Mouse (Mus musculus): ENCODE results near the gene Cdhr5. TPM values are rescaled to one million over a fixed set of nuclear protein-coding genes. Genes with fewer than 3 reads are reported as not detected.
"Not testable (repeated sequence)": the region's sequence is repeated elsewhere in the genome, so short reads cannot be mapped to it uniquely, and the experiment has no call there.

The Cdhr5 gene
- total RNA-seq, 1 experiment from 2014 or later = not detected

- no peak for ATAC-seq (ENCODE audit: extremely low read depth, insufficient number of reproducible peaks, low FRiP score, poor library complexity, severe bottlenecking)
These were observed 2.4 kb upstream of the Cdhr5 start, which contains the start of gene Sct for GRCm38 (mm10) chr7:141278766-141279590. Sct (minus strand) TSS chr7:141279133.

GRCm38 (mm10) chr7:141277701-141278678 lies 1.4 kb upstream of the Cdhr5 start:
- no peak for ATAC-seq (ENCODE audit: extremely low read depth, insufficient number of reproducible peaks, low FRiP score, poor library complexity, severe bottlenecking)

GRCm38 (mm10) chr7:141275356-141275755 lies 1.2 kb downstream of the Cdhr5 start:
- ATAC-seq (ENCODE audit: extremely low read depth, insufficient number of reproducible peaks, low FRiP score, poor library complexity, severe bottlenecking) = no peak

GRCm38 (mm10) chr7:141270631-141271030 lies 6.0 kb downstream of the Cdhr5 start:
- no peak for ATAC-seq (ENCODE audit: extremely low read depth, insufficient number of reproducible peaks, low FRiP score, poor library complexity, severe bottlenecking)

- ATAC-seq (ENCODE audit: extremely low read depth, insufficient number of reproducible peaks, low FRiP score, poor library complexity, severe bottlenecking) = no peak
These were observed 7.4 kb downstream of the Cdhr5 start for GRCm38 (mm10) chr7:141269273-141269545.

- no peak for ATAC-seq (ENCODE audit: extremely low read depth, insufficient number of reproducible peaks, low FRiP score, poor library complexity, severe bottlenecking)
These were observed 7.9 kb downstream of the Cdhr5 start for GRCm38 (mm10) chr7:141268466-141269272.

- peak; percentile 78 for ATAC-seq (ENCODE audit: extremely low read depth, insufficient number of reproducible peaks, low FRiP score, poor library complexity, severe bottlenecking)
These were observed 10.6 kb downstream of the Cdhr5 start, which contains the start of gene Irf7 for GRCm38 (mm10) chr7:141265739-141266561. Irf7 (minus strand) TSS chr7:141266481.

- 0 out of 2 replicates have a peak, but pooled peaks have one; percentile 1 for ATAC-seq (ENCODE audit: extremely low read depth, insufficient number of reproducible peaks, low FRiP score, poor library complexity, severe bottlenecking)
These were observed 11.2 kb downstream of the Cdhr5 start for GRCm38 (mm10) chr7:141265411-141265738.

GRCm38 (mm10) chr7:141264761-141265410 lies 11.7 kb downstream of the Cdhr5 start:
- peak; percentile 45 for ATAC-seq (ENCODE audit: extremely low read depth, insufficient number of reproducible peaks, low FRiP score, poor library complexity, severe bottlenecking)

GRCm38 (mm10) chr7:141264041-141264700 lies 12.4 kb downstream of the Cdhr5 start:
- no peak for ATAC-seq (ENCODE audit: extremely low read depth, insufficient number of reproducible peaks, low FRiP score, poor library complexity, severe bottlenecking)

- no peak for ATAC-seq (ENCODE audit: extremely low read depth, insufficient number of reproducible peaks, low FRiP score, poor library complexity, severe bottlenecking)
These were observed 12.9 kb downstream of the Cdhr5 start for GRCm38 (mm10) chr7:141263640-141264039.

GRCm38 (mm10) chr7:141261480-141261879 lies 15.1 kb downstream of the Cdhr5 start:
- no peak for ATAC-seq (ENCODE audit: extremely low read depth, insufficient number of reproducible peaks, low FRiP score, poor library complexity, severe bottlenecking)

- ATAC-seq (ENCODE audit: extremely low read depth, insufficient number of reproducible peaks, low FRiP score, poor library complexity, severe bottlenecking) = no peak
These were observed 20.4 kb downstream of the Cdhr5 start for GRCm38 (mm10) chr7:141256159-141256558.

- ATAC-seq (ENCODE audit: extremely low read depth, insufficient number of reproducible peaks, low FRiP score, poor library complexity, severe bottlenecking) = not testable (repeated sequence)
These were observed 26.1 kb downstream of the Cdhr5 start for GRCm38 (mm10) chr7:141250486-141250885.

GRCm38 (mm10) chr7:141231551-141231950 lies 45.0 kb downstream of the Cdhr5 start:
- no peak for ATAC-seq (ENCODE audit: extremely low read depth, insufficient number of reproducible peaks, low FRiP score, poor library complexity, severe bottlenecking)

GRCm38 (mm10) chr7:141231111-141231510 lies 45.5 kb downstream of the Cdhr5 start:
- ATAC-seq (ENCODE audit: extremely low read depth, insufficient number of reproducible peaks, low FRiP score, poor library complexity, severe bottlenecking) = no peak

- no peak for ATAC-seq (ENCODE audit: extremely low read depth, insufficient number of reproducible peaks, low FRiP score, poor library complexity, severe bottlenecking)
These were observed 46.0 kb downstream of the Cdhr5 start for GRCm38 (mm10) chr7:141230570-141230969.

Measured in neutrophil, adult 5-6 weeks (primary cell).